Mouse (Mus musculus) cerebellum, postnatal 36 days (tissue): ENCODE results near the gene Tmem95.

ENCODE experiments used
- DNase-seq, 2 experiments: peaks; one replicate each; pipeline ENCODE4 v3.0.0; 2021 to 2022; ENCODE audit warnings: mixed read lengths in 2 of 2

Tmem95 gene

GRCm38 (mm10) chr11:69910781-69911560 is 33.2 kb upstream of the Tmem95 start:
- no peak for DNase-seq

DNA sequence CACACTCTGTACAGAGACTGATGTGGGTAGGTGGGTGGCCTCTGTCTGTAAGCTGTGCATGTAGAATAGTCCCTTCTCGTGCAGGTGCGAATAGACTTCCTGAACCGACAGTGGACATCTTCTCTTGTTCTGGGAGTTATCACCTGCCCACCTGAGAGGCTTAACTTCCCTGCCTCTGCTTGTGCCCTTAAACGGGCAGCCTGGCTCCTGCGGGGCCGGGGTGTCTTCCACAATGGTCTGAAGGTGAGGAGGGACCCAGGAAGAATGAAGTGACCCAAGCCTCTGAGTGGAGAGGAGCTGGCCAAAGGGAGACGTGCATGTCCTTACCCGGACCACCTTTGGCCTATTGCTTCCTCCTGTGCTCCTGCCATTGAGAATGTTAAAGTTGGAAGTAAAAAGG is 32.4 kb upstream of the Tmem95 start:
- DNase-seq, result no peak

DNA sequence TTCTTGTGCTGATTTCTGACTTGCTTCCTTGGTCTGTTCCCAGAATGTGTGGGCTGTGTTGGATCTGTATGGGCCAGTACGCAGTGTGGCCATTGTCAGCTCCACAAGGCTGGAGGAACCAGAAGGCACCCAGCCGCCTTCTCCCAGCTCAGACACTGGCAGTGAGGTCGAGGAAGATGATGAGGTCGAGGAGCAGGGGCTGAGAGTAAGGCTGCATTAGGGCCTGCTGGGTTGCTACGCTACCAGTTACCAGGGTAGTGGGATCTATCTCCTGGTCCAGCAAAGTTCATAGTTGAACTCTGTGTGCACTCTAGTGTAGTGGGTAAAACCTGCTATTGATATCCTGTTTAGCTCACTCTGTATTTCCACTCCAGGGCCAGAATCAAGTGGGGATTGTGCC is 31.4 kb upstream of the Tmem95 start:
- no peak for DNase-seq

GRCm38 (mm10) chr11:69908645-69909044 is 30.8 kb upstream of the Tmem95 start:
- no peak for DNase-seq

DNA sequence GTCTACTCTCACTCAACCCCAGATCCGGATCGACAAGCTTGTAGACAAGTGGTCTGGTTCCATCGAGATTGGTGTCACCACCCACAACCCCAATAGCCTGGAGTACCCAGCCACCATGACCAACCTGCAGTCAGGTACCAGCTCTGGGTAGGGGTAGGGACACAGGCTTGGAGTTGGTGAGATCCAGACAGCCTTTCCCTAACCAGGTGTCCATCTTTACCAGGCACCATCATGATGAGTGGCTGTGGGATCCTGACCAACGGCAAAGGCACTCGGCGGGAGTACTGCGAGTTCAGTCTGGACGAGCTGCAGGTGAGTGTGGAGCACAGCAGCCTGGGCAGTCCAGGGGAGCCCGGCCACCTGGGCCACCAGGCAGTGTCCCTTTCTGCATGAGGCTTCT is 26.5 kb upstream of the Tmem95 start:
- DNase-seq, result no peak

GRCm38 (mm10) chr11:69902972-69903371 is 25.2 kb upstream of the Tmem95 start:
- no peak for DNase-seq

DNA sequence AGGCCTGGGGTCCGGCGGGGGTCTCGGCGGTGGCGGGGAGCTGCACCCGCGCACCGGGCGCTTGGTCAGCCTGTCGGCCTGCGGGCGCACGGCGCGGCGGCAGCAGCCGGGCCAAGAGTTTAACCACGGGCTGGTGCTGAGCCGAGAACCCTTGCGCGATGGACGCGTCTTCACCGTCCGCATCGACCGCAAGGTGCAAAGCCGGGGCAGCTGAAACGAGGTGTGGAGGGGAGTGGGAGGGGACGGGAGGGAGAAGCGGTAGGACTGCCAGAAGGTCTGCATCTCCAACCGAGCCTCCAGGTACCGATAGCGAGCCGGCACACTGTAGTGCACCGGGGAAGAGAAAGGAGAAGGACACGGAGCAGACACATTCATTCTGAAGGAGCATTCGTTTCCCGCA is 24.2 kb upstream of the Tmem95 start:
- DNase-seq, result peak in 1 of 2 experiments; percentile 41

GRCm38 (mm10) chr11:69901406-69901846 is 23.6 kb upstream of the Tmem95 start:
- DNase-seq, result peak; percentile 94 to 95

DNA sequence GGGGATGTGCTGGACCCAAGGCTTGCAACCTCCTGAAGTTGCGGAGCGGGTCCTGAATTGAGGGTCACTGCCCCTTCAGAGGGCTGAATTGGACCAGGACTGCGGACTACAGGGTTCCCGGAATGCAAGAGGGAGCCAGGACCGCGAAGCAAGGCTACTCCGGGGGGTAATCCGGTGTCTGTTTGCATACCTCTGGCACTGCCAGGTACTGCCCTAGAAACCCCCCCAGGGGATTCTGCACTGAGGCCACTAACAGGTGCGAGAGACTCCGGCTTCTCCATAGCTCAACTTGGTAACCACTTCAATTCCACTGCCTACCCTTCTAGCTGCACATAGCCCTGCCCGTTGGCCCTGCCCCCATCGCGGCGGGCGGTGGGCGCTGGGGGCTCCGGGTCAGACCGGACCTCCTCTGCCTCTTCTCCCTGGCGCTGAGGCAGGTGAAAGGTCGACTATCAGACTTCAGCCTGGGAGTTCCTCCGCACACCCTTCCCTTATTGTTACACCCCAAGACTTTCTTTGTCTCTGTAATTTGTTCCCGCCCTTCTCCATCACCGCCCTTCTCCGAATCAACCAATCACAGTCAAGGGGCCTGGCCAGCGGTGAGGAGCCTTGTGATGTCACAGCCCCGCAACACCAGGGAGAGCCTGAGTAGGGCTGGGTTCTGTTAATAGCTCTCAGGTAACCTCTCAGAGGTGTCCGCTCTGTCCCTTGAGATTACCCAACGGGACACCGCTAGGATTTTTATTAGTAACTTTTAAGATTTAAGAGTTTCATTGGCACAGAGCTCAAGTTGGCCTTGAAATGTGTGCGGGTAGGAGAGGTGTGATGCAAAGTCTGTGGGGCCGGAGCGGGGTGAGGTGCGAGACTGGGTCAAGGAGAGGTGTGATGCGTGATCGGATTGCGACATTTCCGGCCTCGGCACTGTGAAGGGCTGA is 22.9 kb upstream of the Tmem95 start, which contains the start of the genes 2810408A11Rik and Neurl4:
Gene 2810408A11Rik (minus strand): TSS at position 517 of the 935 bp plus-strand sequence.
Gene Neurl4 (plus strand): TSS at position 602 of the 935 bp plus-strand sequence.
- DNase-seq, result peak; percentile 85 to 87

DNA sequence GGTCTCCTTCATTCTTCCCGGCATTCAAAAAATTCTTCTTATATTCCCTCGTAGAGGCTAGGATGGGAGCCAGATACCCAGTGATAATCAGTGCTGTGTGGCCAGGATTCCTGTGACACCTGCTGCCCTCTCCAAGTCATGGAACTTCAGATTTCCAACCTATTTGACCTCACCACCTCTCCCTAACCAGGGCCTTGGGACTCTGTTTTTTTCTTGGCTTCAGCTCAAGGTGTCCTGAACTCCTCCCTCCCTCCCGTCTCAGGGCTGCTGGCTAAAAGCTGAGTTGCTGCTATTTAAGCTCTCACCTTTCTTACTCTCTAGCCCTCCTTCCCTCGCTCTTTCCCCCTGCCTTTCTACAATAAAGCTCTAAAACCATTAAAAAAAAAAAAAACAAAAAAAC is 22.1 kb upstream of the Tmem95 start:
- DNase-seq, result no peak

DNA sequence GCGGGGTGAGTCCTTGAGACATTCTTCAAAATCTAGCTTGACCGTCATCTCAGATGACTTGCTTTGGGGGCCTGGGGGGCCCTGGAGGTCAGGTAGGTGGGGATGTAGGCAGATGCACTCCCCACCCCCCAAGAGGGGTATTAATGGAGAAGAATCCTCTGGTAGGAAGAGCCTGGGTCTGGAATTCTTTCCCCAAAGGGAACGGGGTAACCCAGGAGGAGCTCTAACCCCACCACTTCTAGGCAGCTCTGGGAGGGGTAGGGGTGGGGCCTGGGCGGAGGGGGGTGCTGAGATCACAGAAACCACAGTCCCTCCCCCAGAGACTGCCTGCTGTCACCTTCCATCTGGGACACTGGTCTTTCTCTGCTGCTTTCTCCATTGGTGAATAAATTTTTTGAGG is 17.5 kb upstream of the Tmem95 start, which contains the start of gene Acap1:
Gene Acap1 (minus strand): TSS at position 249 of the 400 bp plus-strand sequence.
- DNase-seq, result no peak

DNA sequence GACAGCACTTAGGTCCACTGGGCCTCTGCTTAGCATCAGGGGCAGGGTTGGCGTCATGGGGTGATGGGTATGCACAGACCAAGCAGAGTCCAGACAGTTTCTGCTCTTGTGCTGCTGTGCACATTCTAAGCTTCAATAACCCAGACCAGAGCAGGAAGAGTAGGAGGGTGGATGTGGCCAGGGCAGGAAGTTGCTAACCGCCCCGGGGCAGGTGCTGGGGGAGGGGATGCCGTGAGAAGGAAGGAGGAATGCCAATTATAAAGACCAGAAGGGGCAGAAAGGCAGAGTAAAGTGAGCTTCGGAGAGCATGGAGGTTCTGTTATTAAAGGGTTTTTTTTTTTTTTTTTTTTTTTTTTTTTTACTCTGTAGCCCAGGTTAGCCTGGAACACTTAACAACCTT is 16.9 kb upstream of the Tmem95 start:
- DNase-seq, result no peak

DNA sequence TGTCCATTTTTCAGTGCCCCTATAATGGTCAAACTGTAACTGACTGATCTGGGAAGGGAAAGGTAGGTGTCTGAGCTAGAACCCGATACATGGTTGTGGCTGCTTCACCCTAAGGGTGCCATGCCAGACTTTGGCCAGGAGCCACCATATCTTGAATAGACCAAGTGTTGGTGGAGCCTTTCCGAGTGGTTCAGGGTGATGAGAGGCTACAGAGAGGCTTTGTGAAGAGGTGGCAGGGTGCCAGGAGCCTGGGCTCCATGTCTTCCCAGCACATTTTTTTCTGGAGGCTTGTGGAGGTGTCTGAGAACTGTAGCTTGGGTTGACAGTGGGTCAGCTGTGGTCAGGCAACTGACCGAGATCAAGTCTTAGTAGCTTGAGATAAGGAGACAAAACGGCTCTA is 13.7 kb upstream of the Tmem95 start:
- DNase-seq, result no peak

DNA sequence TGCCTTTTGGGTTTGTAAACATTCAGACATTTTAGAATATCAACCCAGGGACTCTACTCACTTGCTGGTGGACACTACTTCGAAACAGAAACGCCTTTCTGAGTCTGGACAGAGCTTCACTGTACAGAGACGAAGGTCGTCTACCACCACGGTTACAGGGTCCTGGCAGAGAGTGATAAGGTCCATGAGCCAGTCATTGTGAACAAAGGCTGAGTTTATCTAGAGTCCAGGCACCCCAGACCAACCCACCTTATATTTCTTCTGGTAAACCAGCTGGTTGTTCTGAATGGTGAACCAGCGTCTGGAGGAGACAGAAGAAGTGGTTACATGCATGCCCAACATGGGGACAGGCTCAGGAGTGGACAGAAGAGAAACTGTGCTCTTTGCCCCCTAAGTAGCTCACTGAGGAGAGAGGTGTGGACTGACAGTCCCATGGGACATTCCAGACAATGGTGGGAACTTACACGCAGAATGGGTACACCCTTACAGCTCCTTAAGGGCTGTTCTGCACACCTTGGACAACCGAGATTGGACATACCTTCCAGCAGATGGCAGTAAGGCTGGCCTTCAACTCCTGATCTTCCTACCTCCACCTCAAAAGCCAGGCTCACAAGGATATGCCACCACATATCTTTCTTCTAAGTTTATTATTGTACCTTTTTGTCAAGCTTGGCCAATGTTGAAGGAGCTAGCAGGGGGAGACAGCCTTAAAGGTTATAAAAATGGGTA is 9.3 kb upstream of the Tmem95 start:
- DNase-seq, result no peak

- DNase-seq, result no peak
These were observed 6.8 kb upstream of the Tmem95 start for GRCm38 (mm10) chr11:69884663-69885062.

GRCm38 (mm10) chr11:69884240-69884639 is 6.4 kb upstream of the Tmem95 start:
- DNase-seq, result no peak

DNA sequence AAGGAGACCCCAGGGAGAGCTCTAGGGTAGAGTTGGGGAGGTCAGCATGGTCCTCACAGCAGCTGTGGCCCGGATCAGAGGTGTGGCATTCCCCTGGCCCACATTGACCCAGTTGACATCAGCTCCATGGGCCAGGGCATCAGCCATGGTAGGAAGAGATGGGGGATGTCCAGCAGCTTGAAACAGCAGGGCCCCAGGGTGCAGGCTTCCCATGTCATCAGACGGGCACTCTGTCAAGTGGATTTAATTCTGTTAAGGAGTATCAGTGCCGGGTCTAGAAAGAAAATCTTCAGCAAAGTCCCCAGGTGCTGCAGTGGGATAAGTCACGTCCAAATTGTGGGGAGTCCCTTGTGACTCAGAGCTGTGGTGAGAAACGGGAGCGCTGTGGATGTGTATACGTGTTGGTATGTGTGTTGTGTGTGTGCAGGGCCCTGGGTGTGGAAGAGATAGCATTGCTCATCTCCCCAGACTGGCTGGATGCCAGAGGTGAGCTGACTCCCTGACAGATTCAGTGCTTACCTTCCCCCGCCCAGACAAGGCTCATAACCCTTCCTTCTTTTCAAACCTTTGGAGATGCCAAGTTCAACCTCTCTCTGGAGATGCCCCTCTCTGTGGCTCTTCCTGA is 5.8 kb upstream of the Tmem95 start:
- DNase-seq, result no peak

DNA sequence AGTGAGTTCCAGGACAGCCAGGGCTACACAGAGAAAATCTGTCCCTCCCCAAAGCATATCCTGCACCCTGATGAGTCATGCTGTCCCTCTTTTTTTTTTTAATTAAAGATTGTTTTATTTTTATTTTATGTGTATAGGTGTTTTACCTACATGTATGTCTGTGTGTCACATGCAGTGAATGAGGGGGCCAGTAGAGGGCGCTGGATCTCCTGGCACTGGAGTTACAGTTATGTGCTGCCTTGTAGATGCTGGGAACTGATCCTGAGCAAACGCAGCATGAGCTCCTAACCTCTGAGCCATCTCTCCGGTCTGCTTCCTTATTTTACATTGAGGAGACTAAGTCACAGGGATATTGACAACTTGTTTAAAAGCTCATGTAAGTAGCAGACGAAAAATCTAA is 5.2 kb upstream of the Tmem95 start:
- DNase-seq, result peak; percentile 41 to 45

- DNase-seq, result no peak
These were observed 4.2 kb upstream of the Tmem95 start for GRCm38 (mm10) chr11:69881787-69882670.

DNA sequence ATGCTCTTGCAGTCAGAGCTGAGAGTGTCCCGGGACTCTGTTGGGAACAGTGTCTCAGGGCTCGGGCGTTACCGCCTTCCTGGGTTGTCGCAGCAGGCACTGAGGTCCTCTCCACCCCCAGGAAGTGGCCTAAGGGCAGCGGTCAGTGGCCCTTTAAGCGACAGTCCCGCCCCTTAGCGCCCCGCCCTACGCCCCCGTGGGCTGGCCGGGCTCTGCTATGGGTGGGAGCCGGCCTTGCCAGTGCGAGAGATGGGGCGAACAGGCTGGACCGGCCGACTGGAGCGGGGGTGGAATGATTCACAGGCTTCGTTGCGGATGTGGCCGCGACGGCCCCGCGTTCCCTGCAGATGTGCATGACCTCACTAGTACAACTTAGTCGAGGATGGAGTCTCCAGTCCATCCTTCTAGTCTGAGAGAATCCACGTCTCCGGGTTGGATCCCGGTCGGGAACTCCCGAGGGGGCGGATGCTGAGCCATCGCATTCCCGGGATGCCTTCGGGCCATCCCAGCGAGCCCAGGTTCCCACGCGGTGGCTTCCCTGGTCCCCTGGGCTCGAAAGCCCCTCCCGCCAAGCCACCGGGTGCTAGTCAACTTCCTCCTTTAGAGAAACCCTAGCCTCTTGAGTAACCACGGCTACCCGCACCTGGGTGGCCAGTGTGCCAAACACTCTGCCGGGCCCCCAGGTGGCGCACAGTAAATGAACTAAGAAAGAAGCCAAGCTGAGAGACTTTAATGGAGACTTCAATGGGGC is 3.2 kb upstream of the Tmem95 start, which contains the start of gene Kctd11:
Gene Kctd11 (minus strand): TSS at position 554 of the 751 bp plus-strand sequence.
- peak; percentile 69 to 81 for DNase-seq
